Mouse (Mus musculus): ENCODE data around the gene Gab1.

- no peak for TF ChIP-seq POLR2A (IDR thresholded peaks at IDR 0.05; ENCODE audit: extremely low read depth, insufficient read depth, low read length)
- TF ChIP-seq CTCF (IDR thresholded peaks at IDR 0.05; ENCODE audit: extremely low read depth, insufficient read depth, low read length): no peak
Measured at GRCm38 (mm10) chr8:80857851-80858367, 22.4 kb downstream of the Gab1 start.

Data from cortical plate, adult 2 months (tissue).